Mouse (Mus musculus): ENCODE measurements at regions not wholly inside any gene's neighbourhood (a gene's known extent, or its start where the extent isn't known, plus 50 kb on each side); places are given as distances from the start of the nearest gene placed in this dataset.
"Not testable (repeated sequence)": the region's sequence is repeated elsewhere in the genome, so short reads cannot be mapped to it uniquely, and the experiment has no call there.

DNA sequence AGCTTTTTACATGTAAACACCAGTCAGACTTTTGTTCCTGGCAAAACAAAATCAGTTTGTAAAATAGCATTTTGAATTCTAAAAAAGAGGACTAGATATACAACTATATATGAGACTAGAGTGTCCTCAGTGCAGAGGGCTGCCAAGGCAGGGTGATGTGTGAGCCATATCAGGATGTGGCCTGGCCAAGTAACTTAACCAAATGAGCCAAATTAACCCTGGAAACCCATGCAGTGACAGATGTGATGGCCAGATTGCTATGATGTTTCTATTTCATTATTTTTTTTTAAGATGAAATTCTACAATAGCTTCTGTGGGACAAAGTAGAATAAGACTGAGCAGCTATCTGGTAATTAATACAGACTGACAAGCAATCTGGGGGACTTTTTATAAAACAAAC lies 181.8 kb downstream of the Nova1 start:
- no peak for DNase-seq

- peak; percentile 38 for DNase-seq
Measured at GRCm38 (mm10) chr12:46635125-46635772, 183.5 kb downstream of the Nova1 start.

DNA sequence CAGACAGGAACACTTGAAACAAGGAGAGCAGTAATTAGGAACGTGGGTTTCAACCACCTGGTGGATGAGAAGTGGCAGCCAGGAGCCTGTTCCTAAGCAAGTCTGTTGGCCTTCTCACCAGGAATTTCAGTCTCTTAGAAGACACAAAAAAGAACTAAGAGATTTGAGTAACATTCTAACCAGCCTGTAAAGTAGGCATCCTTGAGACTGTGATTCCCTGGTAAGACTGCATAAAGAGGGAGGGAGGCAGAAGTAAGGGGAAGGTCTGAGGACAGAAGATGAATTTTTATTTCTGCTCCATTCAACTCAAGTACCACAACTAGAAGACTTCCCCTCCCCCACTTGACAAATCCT lies 184.0 kb downstream of the Nova1 start:
- no peak for DNase-seq

- DNase-seq: not testable (repeated sequence)
Measured at GRCm38 (mm10) chr12:46632384-46632783, 186.3 kb downstream of the Nova1 start.

- DNase-seq: peak; percentile 32
Measured at GRCm38 (mm10) chr12:46627320-46627719, 191.4 kb downstream of the Nova1 start.

GRCm38 (mm10) chr12:46611439-46611838 lies 207.3 kb downstream of the Nova1 start:
- DNase-seq: no peak

DNA sequence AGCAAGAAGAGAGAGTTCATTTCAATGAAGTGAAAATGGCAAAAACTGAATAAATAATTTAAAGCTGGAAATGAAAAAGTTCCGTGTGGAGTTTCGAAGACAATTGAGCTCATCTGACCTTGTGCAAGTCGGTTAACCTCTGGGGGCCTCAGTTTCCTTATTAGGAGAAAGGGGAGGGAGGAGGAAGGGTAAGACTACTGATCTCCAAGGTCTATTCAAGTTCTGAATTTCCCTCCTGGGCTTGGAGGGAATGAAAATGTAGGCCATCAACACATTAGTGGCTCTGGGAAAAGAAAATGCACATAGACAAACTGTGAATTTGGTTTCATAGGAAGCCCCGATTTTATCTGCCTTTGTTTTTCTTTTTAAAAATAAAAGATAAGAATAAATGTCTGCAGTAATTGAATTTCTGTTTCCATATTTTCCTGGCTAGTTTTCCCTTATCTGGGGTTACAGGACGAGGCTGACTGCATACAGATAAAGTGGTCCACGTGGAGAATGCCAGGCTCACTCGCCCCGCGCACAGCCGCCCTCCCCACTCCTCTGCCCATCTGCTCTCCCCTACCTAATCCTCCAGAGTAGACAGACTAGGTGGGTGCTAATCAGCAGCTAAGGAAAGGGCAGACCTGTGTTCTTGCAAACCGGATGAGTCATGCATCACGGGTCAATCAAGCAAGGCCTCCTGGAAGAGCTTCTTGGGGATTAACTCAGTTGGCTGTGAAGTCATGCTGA lies 209.0 kb downstream of the Nova1 start:
- DNase-seq: peak; percentile 34

DNA sequence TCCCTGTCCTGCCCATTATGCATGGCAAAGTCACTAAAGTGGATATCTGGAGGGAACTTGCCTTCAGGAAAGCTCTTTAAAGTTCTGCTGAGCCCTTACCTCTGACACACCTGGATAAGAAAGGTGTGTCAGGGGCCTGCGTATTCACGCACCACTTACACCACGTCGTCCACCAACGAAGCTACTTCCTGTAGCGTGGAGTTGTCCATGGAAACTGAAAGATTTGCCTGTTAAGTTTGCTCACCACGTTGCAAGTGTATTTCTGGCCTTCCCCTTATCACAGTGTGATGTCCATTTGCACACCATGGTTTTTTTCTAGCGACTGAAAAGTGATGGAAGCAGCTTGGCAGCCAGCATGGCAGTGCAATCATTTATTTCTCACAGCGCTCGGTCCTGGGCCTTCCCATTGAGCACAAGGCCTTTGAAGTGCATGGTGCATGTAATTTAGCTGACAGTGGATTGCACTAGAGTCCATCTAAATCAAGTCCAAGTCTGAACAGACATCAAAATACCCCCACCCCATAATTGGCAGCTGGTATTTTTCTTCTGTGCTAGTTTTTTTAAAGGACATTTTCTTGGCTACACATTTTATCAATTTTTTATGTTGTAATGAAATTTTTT lies 210.3 kb downstream of the Nova1 start:
- no peak for DNase-seq

- no peak for DNase-seq
Measured at GRCm38 (mm10) chr12:46597200-46597599, 221.5 kb downstream of the Nova1 start.

- DNase-seq: no peak
Measured at GRCm38 (mm10) chr12:46568665-46569064, 250.1 kb downstream of the Nova1 start.

GRCm38 (mm10) chr12:46566324-46566723 lies 252.4 kb downstream of the Nova1 start:
- no peak for DNase-seq

DNA sequence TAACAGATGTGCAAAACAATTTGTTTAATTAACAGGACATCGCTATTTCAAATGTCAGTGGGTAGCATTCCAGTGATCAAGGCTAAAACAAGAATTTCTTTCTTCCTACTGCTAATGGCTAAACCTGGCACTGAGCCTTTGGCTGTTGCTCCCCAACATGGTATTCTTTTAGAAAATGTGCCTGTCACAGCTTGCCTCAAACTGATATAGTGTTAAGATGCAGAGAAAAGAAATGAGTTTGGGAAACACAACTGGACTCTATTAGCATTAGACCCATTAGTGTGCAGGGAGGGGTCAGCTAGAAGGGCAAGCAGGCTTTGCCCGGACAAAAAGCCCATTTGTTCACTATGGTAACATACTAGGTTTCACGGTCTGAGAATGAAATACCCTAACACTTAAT lies 297.8 kb downstream of the Nova1 start:
- no peak for DNase-seq

- DNase-seq: no peak
Measured at GRCm38 (mm10) chr12:46507829-46508228, 310.9 kb downstream of the Nova1 start.

DNA sequence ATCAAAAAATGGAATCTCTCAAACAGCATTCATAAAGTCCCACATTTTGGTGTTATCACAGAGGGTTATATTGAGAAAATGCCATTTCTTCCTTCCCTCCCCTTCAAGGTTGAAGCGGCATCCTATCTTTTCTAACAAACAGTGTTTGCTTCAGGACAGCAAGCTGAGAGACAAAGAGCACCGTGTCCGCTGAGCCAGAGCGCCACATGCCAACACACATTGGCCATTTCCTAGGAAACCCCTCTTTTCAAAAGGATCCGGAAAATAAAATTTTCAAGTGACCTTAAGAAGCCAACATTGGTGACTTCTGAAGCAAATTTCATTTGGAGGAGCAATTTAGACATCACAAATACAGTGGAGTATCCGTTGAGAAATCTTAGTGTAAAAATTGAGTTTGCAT lies 326.3 kb downstream of the Nova1 start:
- DNase-seq: no peak

DNA sequence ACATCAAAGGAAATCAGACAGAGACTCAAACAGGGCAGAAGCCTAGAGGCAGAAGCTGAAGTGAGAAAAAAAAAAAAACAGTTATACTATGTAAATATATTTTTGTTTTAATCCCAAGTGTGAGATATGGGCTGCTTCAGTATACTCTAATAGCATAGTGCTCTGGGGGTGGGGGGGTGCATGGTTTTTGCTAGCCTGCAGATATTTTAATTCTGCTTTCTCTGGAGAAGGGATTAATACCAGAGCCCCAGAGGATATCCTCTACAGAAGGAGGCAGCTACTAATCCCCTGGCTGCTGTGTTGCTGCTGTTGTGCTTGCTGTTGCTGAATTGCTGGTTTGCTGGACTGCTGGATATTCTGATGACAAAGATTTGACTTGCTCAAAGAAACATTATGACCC lies 367.8 kb downstream of the Nova1 start:
- DNase-seq: no peak

- DNase-seq: no peak
Measured at GRCm38 (mm10) chr12:46444644-46445313, 373.9 kb downstream of the Nova1 start.

DNA sequence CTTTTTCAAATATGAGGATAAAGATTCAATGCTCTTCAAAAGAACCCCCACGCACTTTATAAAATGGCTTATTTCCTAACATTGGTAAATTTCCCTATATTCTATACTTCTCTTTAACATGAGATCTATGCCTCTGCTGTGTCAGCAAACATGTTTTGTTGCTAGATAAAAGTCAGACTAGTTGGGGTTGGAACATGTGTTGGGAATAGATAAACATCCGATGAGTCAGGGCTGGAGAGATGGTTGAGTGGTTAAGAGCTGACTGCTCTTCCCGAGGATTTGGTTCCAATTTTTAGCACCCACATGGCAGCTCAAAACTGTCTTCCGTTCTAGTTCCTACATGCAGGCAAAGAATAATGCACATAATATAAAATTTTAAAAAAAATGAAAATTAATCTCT lies 399.1 kb downstream of the Nova1 start:
- no peak for DNase-seq

DNA sequence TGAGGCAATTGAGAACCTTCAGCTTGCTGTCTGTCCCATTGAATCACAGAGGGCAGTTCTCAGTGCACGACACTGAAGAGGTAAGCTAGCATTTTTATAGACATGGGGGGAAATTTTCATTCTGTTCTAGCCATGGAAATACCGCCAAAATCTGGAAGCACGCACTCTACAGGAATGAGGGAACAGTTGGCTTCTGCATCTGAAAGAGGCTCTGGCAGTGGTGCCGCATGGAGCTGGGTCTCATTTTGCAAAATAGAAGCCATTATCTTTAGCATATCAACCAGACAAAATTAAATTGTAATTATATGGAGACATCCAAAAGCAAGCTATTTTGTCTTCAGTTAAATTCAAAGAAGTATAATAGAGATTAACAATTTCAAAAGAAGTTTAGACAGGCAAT lies 399.7 kb downstream of the Nova1 start:
- no peak for DNase-seq

DNA sequence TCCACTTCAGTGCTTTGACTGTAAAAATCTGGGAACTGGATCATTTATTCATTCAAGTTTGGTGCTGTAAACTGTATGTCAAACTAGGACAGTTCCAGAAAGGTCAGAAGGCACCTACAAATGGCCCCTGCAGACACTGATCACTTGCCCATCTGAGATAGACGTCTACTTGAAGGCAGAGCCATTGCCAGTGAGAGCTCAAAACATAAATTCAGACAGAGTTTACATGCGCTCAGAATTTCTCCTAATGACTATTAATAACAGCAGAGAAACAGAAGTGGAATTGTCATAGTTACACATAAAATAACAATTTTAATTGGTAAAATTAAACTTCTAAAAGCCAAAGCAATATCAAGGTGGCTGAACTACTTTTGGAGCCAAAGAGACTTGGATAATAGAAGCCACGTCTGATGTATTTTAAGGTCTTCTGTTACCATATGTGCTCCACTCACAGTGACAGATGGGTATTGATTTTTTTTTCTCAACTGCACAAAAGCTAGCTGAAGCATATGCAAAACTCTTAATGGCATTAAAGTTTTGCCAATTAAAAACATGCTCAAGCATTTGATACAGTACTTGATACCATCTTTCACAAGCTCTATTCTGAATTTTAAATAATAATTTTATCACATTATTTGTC lies 401.8 kb downstream of the Nova1 start:
- no peak for DNase-seq

DNA sequence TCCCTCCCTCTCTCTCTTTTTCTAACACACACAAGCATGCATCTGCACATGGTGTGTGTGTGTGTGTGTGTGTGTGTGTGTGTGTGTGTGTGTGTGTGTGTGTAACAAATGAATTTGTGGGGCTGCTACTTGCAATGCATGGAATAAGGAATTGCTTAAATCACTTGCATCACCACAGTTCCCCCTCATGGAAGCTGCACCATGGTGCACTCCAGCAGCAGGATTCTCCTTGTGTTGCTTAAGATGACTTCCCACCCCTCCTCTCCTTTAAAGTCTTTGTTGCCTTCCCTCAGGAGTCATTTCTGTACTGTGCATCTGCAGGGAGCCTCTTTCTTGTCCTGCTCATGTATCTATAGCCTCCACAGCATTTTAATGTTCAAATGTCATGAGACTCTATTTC lies 402.5 kb downstream of the Nova1 start:
- no peak for DNase-seq

GRCm38 (mm10) chr12:46405674-46406073 lies 413.1 kb downstream of the Nova1 start:
- no peak for DNase-seq

DNA sequence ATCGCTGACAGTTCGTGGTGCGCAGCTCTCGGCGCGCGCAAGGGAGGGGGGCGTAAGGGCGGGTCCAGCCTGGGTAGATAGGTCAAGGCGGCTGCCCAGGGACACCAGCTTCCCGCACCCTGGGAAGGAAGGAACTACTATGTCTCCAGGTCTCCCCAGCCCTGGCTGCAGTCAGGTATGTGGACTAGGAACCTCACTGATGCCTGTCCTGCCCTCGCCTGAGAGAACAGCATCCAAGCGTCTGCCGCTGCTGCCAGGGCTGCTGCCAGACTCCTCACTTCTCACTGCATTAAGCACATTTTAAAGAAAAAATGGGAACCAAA lies 419.1 kb downstream of the Nova1 start:
- DNase-seq: no peak

DNA sequence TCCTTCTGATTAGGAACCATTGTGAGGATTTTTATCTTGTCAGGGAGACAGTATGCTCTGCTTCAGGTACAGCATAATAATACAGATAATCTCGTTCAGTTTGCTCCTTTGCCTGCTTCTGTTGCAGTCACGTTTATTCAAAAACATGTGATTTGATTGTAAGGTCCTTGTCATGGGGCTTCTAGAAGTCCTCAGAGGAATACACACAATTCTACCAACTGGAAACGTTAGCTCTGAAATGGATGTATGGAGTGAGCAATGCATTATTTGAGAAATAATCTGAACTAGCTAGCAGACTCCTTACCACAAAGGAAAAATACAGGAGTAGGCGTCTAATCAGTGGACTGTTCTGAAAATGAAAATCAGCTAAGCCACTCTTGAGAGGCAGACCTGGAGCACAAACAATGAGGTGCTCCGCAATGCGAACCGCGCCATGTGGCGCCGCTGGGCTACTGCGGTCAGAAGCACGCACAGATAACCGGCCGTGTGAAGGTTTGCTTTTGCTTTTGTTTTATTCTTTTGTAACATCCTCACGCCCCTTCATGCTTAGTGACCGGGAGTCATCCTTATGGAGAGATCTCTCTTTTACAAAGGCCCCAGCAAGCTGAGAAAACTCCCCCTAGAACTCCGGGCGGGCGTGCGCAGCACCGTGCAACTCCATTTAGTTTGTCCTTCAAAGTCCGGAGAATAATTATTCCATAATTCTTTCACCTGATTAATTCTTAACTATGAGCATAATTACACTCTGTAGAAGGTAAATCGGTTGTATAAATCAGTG lies 419.7 kb downstream of the Nova1 start:
- peak; percentile 1 for DNase-seq
